Mouse (Mus musculus) small intestine, adult 2 months (tissue): ENCODE measurements around the gene Best2.

Source experiments
- CTCF ChIP-seq: fragments of 200-500 bp; IDR thresholded peaks from 2 replicates; pipeline ENCODE4 v1.5.1; 2012; ENCODE audit warnings: low read depth, mild to moderate bottlenecking, control low read depth, inconsistent platforms, low read length, moderate library complexity, mixed read lengths; ENCODE audit not compliant: insufficient replicate concordance, insufficient read length; ENCODE audit errors: extremely low read depth
- POLR2A ChIP-seq: fragments of 200-500 bp; IDR thresholded peaks from 2 replicates; pipeline ENCODE4 v1.6.1; 2012; ENCODE audit warnings: low read depth, mild to moderate bottlenecking, control low read depth, inconsistent platforms, low read length, moderate library complexity

- no peak for TF ChIP-seq CTCF
- no peak; the same call in 1 of the 2 replicates for TF ChIP-seq POLR2A
Observed at GRCm38 (mm10) chr8:84985684-84986378, 28.5 kb downstream of the Best2 start.
